Mouse (Mus musculus): ENCODE measurements around the gene Ism1. TPM values are rescaled to one million over a fixed set of nuclear protein-coding genes. Genes with fewer than 3 reads are reported as not detected.

The Ism1 gene
- not detected in 2 replicates for total RNA-seq (2015; ENCODE audit: low replicate concordance)
- not detected in 2 replicates for total RNA-seq (2017; ENCODE audit: low replicate concordance)

GRCm38 (mm10) chr2:139677809-139678274, at the start of gene Ism1:
Ism1 (plus strand) TSS chr2:139678178.
- ATAC-seq (replicated peaks; ENCODE audit: low FRiP score, poor library complexity, severe bottlenecking): no peak

DNA sequence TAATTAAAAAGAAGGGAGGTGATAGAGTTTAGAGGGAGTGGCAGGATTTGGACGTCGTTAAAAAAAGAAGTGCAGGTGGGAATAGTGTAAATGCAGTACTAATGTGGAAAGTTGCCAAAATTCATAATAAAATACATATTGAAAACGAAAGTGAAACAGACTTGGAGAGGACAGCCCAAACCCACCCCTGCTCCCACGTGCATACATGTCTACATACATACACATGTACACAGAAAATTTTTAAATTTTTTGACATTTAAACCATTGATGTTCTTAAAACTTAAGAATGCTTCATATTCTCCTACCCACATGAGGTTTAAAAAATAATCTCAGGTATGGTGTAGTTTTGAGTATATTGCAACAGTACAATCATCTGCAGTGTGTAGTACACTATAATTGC, 49.2 kb upstream of the Ism1 start:
- ATAC-seq (replicated peaks; ENCODE audit: low FRiP score, poor library complexity, severe bottlenecking): no peak

- ATAC-seq (replicated peaks; ENCODE audit: low FRiP score, poor library complexity, severe bottlenecking): no peak
These were observed 48.3 kb upstream of the Ism1 start for GRCm38 (mm10) chr2:139629653-139630052.

- ATAC-seq (replicated peaks; ENCODE audit: low FRiP score, poor library complexity, severe bottlenecking): no peak
These were observed 43.5 kb upstream of the Ism1 start for GRCm38 (mm10) chr2:139634506-139634905.

- ATAC-seq (replicated peaks; ENCODE audit: low FRiP score, poor library complexity, severe bottlenecking): no peak
These were observed 40.1 kb upstream of the Ism1 start for GRCm38 (mm10) chr2:139637861-139638260.

DNA sequence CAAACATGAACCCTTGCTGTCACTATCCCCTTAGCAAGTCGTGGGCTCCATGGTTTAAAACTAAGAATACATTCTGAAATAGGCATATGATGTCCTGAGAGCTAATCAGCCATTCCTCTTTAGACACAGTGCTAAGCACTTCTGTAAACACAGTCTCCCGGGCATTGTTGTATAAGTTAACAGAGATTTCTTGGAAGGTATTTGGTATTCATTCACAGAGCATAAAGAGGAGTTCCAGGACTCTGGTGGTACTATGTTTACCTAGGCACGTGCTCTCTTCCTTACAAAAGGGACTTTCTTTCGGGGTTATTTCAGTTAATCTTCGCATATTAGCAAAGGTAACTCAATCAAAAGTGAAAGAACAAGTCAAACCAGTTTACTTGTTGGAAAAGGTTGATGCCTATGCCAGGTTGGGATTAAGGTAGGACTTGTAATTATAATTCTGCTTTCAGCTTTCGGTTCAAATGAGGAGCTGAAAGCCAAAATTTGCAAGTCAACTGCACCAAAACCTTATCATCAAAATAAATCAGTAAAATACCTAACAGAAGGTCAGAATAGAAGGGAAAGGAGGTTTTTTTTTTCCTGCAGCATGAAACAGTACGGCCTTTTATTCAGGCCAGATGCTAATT, 36.1 kb upstream of the Ism1 start:
- no peak for ATAC-seq (replicated peaks; ENCODE audit: low FRiP score, poor library complexity, severe bottlenecking)

- no peak for ATAC-seq (replicated peaks; ENCODE audit: low FRiP score, poor library complexity, severe bottlenecking)
These were observed 28.5 kb upstream of the Ism1 start for GRCm38 (mm10) chr2:139649518-139649917.

- no peak for ATAC-seq (replicated peaks; ENCODE audit: low FRiP score, poor library complexity, severe bottlenecking)
These were observed 21.2 kb upstream of the Ism1 start for GRCm38 (mm10) chr2:139656750-139657149.

GRCm38 (mm10) chr2:139671838-139672237, 6.1 kb upstream of the Ism1 start:
- ATAC-seq (replicated peaks; ENCODE audit: low FRiP score, poor library complexity, severe bottlenecking): no peak

GRCm38 (mm10) chr2:139672371-139672770, 5.6 kb upstream of the Ism1 start:
- no peak for ATAC-seq (replicated peaks; ENCODE audit: low FRiP score, poor library complexity, severe bottlenecking)

DNA sequence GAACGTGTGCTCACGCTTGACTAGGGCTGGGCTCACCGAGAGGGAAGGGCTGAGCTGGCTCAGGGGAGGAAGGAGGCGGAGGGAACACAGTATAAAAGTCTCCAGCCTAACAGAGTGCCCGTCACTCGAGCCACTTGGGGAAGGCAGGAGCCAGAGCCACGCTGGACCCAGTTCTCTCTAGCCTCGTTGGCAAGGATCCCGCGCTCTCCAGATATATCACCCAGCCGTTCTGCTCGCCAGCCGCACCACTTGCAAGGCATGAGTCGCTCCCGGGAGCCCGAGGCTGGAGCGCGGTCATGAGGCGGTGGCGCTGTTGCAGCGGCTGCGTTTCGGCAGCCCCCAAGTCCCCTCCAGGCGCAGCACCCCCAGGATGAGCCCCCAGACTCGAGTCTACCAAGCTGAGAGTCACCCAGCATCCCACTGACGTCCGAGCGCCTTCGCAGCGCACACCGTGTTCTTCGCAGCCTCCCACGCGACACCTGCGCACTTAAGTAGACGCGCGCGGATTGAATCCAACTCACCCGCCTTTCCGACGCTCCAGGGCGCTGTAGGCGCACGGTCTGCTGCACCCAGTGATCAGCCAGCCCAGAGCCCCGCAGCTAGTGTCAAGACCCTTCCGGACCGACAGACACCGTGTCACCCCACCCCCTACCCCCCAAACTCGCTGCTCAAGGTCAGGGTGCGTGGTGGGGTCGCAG, 764 bp upstream of the Ism1 start:
- ATAC-seq (replicated peaks; ENCODE audit: low FRiP score, poor library complexity, severe bottlenecking): no peak

- ATAC-seq (replicated peaks; ENCODE audit: low FRiP score, poor library complexity, severe bottlenecking): no peak
These were observed 530 bp downstream of the Ism1 start for GRCm38 (mm10) chr2:139678275-139679140.

- ATAC-seq (replicated peaks; ENCODE audit: low FRiP score, poor library complexity, severe bottlenecking): no peak
These were observed 4.6 kb downstream of the Ism1 start for GRCm38 (mm10) chr2:139682540-139682939.

DNA sequence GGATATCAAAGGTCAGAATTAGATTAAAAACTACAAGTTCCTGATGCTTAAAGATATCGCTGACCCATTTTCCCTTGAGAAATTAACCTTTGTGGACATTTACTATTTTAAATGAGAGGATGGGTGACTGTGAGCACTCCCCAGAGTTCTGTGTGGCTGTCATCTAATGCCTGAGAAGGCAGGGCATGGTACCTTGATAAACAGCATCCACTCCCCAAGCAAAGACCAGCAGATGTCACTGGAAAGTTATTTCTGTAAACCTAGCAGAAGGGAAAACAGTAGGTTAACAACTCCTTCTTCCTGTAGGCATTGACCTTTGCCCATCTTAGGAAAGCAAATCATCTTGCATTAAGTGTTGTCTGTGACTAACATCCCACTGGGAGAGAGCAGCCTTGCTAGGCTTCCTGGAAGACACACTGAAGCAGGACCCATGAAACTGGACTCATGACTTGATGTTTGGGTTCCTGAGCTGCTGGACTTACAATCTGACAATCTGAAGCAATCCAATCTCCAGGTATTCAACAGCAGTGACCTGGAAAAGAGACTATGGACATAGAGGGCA, 11.5 kb downstream of the Ism1 start:
- no peak for ATAC-seq (replicated peaks; ENCODE audit: low FRiP score, poor library complexity, severe bottlenecking)

- ATAC-seq (replicated peaks; ENCODE audit: low FRiP score, poor library complexity, severe bottlenecking): no peak
These were observed 15.5 kb downstream of the Ism1 start for GRCm38 (mm10) chr2:139693521-139693920.

GRCm38 (mm10) chr2:139694638-139695037, 16.7 kb downstream of the Ism1 start:
- no peak for ATAC-seq (replicated peaks; ENCODE audit: low FRiP score, poor library complexity, severe bottlenecking)

DNA sequence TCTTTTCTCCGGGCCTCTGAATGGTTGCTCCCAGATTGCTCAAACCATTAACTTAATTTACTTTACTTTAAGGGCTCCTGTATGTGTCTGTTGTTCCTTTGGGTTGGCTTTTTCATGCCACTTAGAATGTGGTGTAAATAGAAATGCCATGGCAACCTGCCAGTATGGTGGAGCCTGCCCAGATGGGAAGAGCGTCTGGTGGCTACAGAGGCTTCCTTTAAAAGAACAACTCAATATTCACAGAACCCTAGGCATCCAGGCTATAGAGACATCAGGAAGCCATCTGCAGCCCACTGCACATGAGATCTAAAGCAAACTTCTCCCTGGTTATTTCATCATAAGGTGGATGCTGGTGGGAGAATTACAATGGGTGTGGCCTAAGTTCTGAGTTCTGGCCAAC, 18.6 kb downstream of the Ism1 start:
- ATAC-seq (replicated peaks; ENCODE audit: low FRiP score, poor library complexity, severe bottlenecking): no peak

DNA sequence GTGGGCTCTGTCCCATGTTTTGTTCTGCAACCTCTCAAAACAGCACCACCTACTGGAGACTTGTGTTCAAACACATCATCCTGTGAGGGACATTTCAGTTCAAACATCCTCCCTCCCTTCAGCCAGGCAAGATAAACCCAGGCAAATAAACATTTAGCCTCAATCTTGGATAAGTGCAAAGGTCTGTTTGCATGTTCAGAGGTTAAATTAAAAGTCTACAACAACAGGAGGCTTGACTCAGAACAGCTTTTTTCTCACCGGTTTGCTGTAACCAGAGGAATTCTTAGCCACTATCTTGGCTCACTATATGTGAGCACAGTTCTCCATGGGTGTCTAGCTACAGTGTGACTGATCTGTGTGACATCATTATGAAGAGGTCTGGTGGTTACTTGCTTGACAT, 22.6 kb downstream of the Ism1 start:
- no peak for ATAC-seq (replicated peaks; ENCODE audit: low FRiP score, poor library complexity, severe bottlenecking)

DNA sequence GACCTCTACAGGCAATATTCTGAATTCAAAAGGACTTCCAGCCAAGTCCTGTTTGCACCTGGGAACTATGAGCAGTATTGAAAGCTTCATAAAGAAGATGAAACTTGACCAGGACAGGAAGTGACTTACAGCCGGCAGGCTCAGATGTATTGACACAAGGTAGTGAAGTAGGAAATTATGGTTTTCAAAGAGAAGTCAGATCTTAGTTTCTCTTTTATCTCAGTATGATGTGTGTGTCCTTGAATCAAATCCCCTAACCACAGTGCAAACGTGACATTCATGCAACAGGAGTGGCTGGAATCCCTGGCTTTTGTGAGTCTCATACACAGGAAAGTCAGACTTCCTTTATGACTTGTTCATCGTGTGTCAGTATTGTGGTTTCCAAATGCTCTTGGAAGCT, 27.0 kb downstream of the Ism1 start:
- ATAC-seq (replicated peaks; ENCODE audit: low FRiP score, poor library complexity, severe bottlenecking): no peak

DNA sequence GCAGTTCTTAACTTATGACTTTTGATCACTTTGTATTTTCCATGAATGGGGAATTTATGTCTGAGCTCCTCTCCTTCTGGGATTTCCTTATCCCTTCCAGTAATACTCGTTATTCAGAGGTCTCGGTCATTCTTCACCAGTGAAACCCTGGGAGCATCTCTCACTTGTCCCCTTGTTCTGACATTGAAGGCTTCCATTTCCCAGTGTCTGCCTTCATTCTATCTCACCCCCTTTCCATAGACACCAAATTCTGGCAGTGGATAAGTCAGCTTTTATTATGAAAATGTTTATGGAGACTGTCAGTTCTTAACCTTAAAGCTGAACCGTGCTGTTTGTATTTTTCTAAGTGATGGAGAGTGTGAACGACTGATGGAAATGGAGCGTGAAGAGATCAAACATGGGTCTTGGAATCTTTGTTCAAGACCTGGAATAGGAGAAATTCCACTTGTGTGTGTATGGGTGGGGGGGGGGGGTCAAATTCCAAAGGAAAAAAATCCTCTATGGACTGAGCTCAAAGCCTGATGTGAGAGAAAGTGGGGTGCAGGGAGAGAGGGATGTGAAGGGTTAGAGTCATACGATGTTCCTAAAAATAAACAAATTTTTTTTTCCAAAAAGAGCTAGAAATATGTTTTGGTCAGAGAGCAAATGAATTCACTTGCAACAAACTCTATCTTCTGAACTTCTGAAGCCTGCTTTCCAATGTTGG, 30.4 kb downstream of the Ism1 start:
- no peak for ATAC-seq (replicated peaks; ENCODE audit: low FRiP score, poor library complexity, severe bottlenecking)
